Mouse (Mus musculus) cortical plate, adult 2 months (tissue): ENCODE results near the gene Frrs1l.

Source experiments
- CTCF ChIP-seq: fragments of 200-500 bp; IDR thresholded peaks from 2 replicates; pipeline ENCODE4 v1.5.1; 2011; ENCODE audit warnings: mild to moderate bottlenecking, control low read depth, low read length; ENCODE audit not compliant: insufficient read depth; ENCODE audit errors: extremely low read depth
- POLR2A ChIP-seq: fragments of 200-500 bp; IDR thresholded peaks from 2 replicates; pipeline ENCODE4 v1.6.1; 2011; ENCODE audit warnings: mild to moderate bottlenecking, low read length, control low read depth; ENCODE audit not compliant: insufficient read depth; ENCODE audit errors: extremely low read depth

GRCm38 (mm10) chr4:57003886-57004285 lies 13.7 kb upstream of the Frrs1l start:
- TF ChIP-seq CTCF: no peak
- no peak for TF ChIP-seq POLR2A
